Mouse (Mus musculus) cerebellum, adult (tissue): Measurements from ENCODE around the gene 1500009L16Rik.

Experiments used
- ATAC-seq: cut with Nextera tagmentation; 2 replicates; pipeline ENCODE4 v1.9.2; 2017; ENCODE audit warnings: mild to moderate bottlenecking, moderate library complexity, mixed read lengths; ENCODE audit not compliant: insufficient number of reproducible peaks, low FRiP score, low TSS enrichment

The 1500009L16Rik gene

GRCm38 (mm10) chr10:83757343-83757962 lies 34.8 kb downstream of the 1500009L16Rik start:
- ATAC-seq: no peak

- ATAC-seq: no peak
Observed at GRCm38 (mm10) chr10:83758732-83759131, 36.1 kb downstream of the 1500009L16Rik start.

- no peak for ATAC-seq
Observed at GRCm38 (mm10) chr10:83760535-83760934, 37.9 kb downstream of the 1500009L16Rik start.

GRCm38 (mm10) chr10:83763891-83764290 lies 41.2 kb downstream of the 1500009L16Rik start:
- ATAC-seq: no peak

- no peak for ATAC-seq
Observed at GRCm38 (mm10) chr10:83766882-83767281, 44.2 kb downstream of the 1500009L16Rik start.

- peak; percentile 15; the same call in 1 of the 2 replicates for ATAC-seq
Observed at GRCm38 (mm10) chr10:83776272-83776878, 53.7 kb downstream of the 1500009L16Rik start.

- no peak for ATAC-seq
Observed at GRCm38 (mm10) chr10:83777253-83777652, 54.6 kb downstream of the 1500009L16Rik start.

- ATAC-seq: no peak
Observed at GRCm38 (mm10) chr10:83781854-83782253, 59.2 kb downstream of the 1500009L16Rik start.

GRCm38 (mm10) chr10:83782371-83783120 lies 59.9 kb downstream of the 1500009L16Rik start:
- ATAC-seq: peak; percentile 85

- ATAC-seq: no peak
Observed at GRCm38 (mm10) chr10:83785003-83785402, 62.3 kb downstream of the 1500009L16Rik start.

GRCm38 (mm10) chr10:83785627-83786392 lies 63.1 kb downstream of the 1500009L16Rik start:
- no peak for ATAC-seq

GRCm38 (mm10) chr10:83795088-83795487 lies 72.4 kb downstream of the 1500009L16Rik start:
- no peak for ATAC-seq

GRCm38 (mm10) chr10:83795500-83795899 lies 72.8 kb downstream of the 1500009L16Rik start:
- no peak for ATAC-seq

- ATAC-seq: no peak
Observed at GRCm38 (mm10) chr10:83804021-83804420, 81.4 kb downstream of the 1500009L16Rik start.

- no peak for ATAC-seq
Observed at GRCm38 (mm10) chr10:83805201-83805718, 82.6 kb downstream of the 1500009L16Rik start.

GRCm38 (mm10) chr10:83807251-83807650 lies 84.6 kb downstream of the 1500009L16Rik start:
- no peak for ATAC-seq
